Mouse (Mus musculus) stomach, embryonic 14.5 days (tissue): ENCODE results near the gene Vkorc1. TPM values are rescaled to one million over a fixed set of nuclear protein-coding genes. Genes with fewer than 3 reads are reported as not detected.
A peak's percentile ranks its signal among the peaks of the same experiment; 100 is the strongest.
"Not testable (repeated sequence)": the region's sequence is repeated elsewhere in the genome, so short reads cannot be mapped to it uniquely, and the experiment has no call there.

Experiments used
- ATAC-seq: fragments of 200-750 bp; cut with Nextera tagmentation; 2 replicates; pipeline ENCODE4 v1.8.0; 2017; ENCODE audit warnings: low read depth, moderate TSS enrichment; ENCODE audit not compliant: insufficient number of reproducible peaks, insufficient read depth, low FRiP score
- H3K27ac ChIP-seq: fragments of 300-500 bp; sonication (generic); 2 replicates; pipeline ENCODE4 v1.5.1; 2014; ENCODE audit warnings: mild to moderate bottlenecking, low read length, moderate library complexity, mixed read lengths
- H3K27me3 ChIP-seq: fragments of 300-500 bp; sonication (generic); 2 replicates; pipeline ENCODE4 v1.6.1; 2014; ENCODE audit warnings: low read length, control low read depth, mixed read lengths; ENCODE audit not compliant: control insufficient read depth, insufficient read depth
- H3K36me3 ChIP-seq: fragments of 300-500 bp; sonication (generic); 2 replicates; pipeline ENCODE4 v1.6.1; 2014; ENCODE audit warnings: mild to moderate bottlenecking, control low read depth, low read length, moderate library complexity, mixed read lengths; ENCODE audit not compliant: control insufficient read depth, insufficient read depth
- H3K4me1 ChIP-seq: fragments of 300-500 bp; sonication (generic); 2 replicates; pipeline ENCODE4 v1.6.1; 2014; ENCODE audit warnings: low read length, control low read depth, mixed read lengths; ENCODE audit not compliant: control insufficient read depth, insufficient read depth
- H3K4me2 ChIP-seq: fragments of 300-500 bp; sonication (generic); replicated peaks from 2 replicates; pipeline ENCODE4 v1.6.1; 2014; ENCODE audit warnings: low read depth, low read length, control low read depth
- H3K4me3 ChIP-seq: fragments of 300-500 bp; sonication (generic); 2 replicates; pipeline ENCODE4 v1.5.1; 2014; ENCODE audit warnings: low read depth, low read length, control low read depth
- H3K9ac ChIP-seq: fragments of 300-500 bp; sonication (generic); replicated peaks from 2 replicates; pipeline ENCODE4 v1.6.1; 2014; ENCODE audit warnings: low read depth, mild to moderate bottlenecking, control low read depth, low read length, moderate library complexity, mixed read lengths
- H3K9me3 ChIP-seq: fragments of 300-500 bp; sonication (generic); 2 replicates; pipeline ENCODE4 v1.6.1; 2016; ENCODE audit warnings: low read depth, low read length, control low read depth; ENCODE audit not compliant: control insufficient read depth
- WGBS: fragments of 180-500 bp; shearing (Covaris S2); extraction: QIAGEN DNeasy Blood & Tissue Kit; methylation state at CpG from one replicate; pipeline ENCODE4 v1.1.7; 2014; 5-methylcytosine and 5-hydroxymethylcytosine counted together
- polyA plus RNA-seq: library from polyadenylated mRNA; unstranded; fragments of >200 nt; fragmentation: Nextera tagmentation; extraction: Ambion mirVana; gene quantifications from 2 replicates; pipeline ENCODE4 v1.2.1, GENCODE M21; 2014

Vkorc1 gene
- polyA plus RNA-seq, 1 experiment from 2014 or later, result 184 TPM

DNA sequence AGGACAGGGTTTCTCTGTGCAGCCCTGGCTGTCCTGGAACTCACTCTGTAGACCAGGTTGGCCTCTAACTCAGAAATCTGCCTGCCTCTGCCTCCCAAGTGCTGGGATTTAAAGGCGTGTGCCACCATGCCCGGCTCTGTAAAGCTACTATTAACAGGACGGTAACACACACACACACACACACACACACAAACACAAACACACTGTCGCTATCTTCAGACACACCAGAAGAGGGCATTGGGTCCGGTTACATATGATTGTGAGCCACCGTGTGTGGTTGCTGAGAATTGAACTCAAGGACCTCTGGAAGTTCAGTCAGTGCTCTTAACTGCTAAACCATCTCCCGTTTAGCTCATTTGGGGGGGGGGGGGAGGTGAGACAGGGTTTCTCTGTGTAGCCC lies 474 bp upstream of the Vkorc1 start:
- not testable (repeated sequence) for H3K27me3 ChIP-seq, ATAC-seq, H3K9ac ChIP-seq, H3K9me3 ChIP-seq, H3K4me1 ChIP-seq, H3K27ac ChIP-seq
- Histone ChIP-seq H3K4me3 (peak overlapping the region; percentile 67; the same call in 1 of the 2 replicates), H3K36me3 (peaks cover 17% of the 10 kb centered on the region; the same call in 1 of the 2 replicates), H3K4me2 (peak overlapping the region; percentile 75; the same call in 1 of the 2 replicates)
- WGBS, result 71% methylated on average over 7 of the region's 7 CpGs

DNA sequence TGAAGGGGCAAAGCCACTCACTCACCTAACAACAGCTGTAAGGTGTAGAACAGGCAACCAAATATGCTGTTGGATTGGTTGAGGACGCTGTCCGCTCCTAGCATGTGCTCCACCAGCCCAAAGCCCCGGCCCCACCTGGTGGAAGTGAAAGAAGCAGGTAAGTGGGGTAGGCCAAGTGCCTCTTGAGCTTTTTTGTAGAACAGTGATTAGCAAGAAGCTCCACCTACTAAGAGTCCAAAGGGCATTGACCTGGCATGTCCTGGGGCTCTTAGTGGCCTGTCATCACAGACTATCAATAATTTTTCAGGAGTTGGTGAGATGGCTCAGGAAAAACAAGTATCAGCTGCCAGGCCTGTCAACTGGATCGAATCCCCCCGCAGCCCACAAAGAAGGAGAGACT lies 937 bp downstream of the Vkorc1 start:
- H3K27ac ChIP-seq, result no peak overlapping the region
- no peaks in the 10 kb centered on the region for H3K27me3 ChIP-seq
- peaks cover 17% of the 10 kb centered on the region; the same call in 1 of the 2 replicates for H3K36me3 ChIP-seq
- 60% methylated on average over 5 of the region's 5 CpGs for WGBS
- peak overlapping the region; percentile 46 for H3K9ac ChIP-seq
- H3K9me3 ChIP-seq, result no peaks in the 10 kb centered on the region
- H3K4me2 ChIP-seq, result peak overlapping the region; percentile 75
- H3K4me1 ChIP-seq, result peaks cover 6% of the 10 kb centered on the region
- ATAC-seq, result no peak
- H3K4me3 ChIP-seq, result peak overlapping the region; percentile 67

GRCm38 (mm10) chr7:127890798-127891197 lies 4.6 kb downstream of the Vkorc1 start, which contains the start of gene Prss53:
TSS of gene Prss53 (minus strand) at chr7:127890970.
- Histone ChIP-seq H3K36me3 (peaks cover 40% of the 10 kb centered on the region), H3K9me3 (no peaks in the 10 kb centered on the region), H3K9ac (no peak within 1 kb of the TSS), H3K4me1 (peaks cover 6% of the 10 kb centered on the region), H3K27me3 (no peaks in the 10 kb centered on the region), H3K4me3 (no peak within 1 kb of the TSS), H3K4me2 (no peak within 1 kb of the TSS), H3K27ac (no peak within 1 kb of the TSS)
- WGBS, result 23% methylated on average over 4 of the region's 4 CpGs
- no peak for ATAC-seq

DNA sequence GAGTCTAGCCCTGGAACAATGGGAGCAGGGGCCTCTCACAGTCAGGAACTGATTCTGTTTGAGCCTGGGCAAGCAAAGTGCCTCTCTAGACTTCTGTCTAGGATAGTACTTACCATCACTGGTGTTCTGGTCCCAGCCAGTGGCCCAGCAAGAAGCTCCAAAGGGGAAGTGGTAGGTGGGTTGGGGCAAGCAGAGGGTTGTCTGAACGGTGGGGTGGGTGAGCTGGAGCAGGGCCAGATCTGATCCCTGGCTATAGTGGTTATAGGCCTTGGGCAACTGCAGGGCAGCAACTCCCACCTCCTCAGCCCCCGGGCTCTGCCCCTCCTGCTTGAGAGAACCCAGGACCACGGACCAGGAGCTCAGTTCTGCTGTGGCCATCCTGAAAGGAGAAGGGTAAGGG lies 6.6 kb downstream of the Vkorc1 start:
- H3K9ac ChIP-seq, result no peak overlapping the region
- no peak overlapping the region for H3K27ac ChIP-seq
- H3K4me3 ChIP-seq, result no peak overlapping the region
- peaks cover under 1% of the 10 kb centered on the region; the same call in 1 of the 2 replicates for H3K4me1 ChIP-seq
- no peak overlapping the region for H3K4me2 ChIP-seq
- H3K36me3 ChIP-seq, result peaks cover 55% of the 10 kb centered on the region
- WGBS, result 72% methylated on average over 3 of the region's 3 CpGs
- ATAC-seq, result no peak
- H3K27me3 ChIP-seq, result no peaks in the 10 kb centered on the region
- H3K9me3 ChIP-seq, result no peaks in the 10 kb centered on the region

DNA sequence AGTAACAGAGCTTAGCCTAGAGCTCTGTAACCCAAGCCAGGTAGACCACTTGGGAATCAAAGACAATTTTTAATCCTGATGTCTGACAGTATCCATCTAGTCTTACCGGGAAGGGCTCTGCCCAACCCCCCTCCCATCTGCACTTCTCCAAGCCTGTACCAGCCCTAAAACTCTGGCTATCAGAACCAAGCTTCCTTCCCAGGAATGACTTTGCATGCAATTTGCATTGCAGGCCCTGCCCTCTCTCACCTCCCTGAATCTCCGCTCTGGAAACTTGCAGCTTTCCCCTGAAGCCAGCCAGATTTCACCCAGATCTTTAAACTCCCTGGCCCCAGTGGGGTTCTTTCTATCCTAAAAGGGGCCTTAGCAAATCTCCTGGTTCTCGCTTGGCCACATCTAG lies 7.6 kb downstream of the Vkorc1 start:
- Histone ChIP-seq H3K4me1 (peaks cover 4% of the 10 kb centered on the region; the same call in 1 of the 2 replicates), H3K9me3 (no peaks in the 10 kb centered on the region), H3K4me3 (no peak overlapping the region), H3K36me3 (peaks cover 60% of the 10 kb centered on the region), H3K27me3 (no peaks in the 10 kb centered on the region), H3K4me2 (no peak overlapping the region), H3K27ac (no peak overlapping the region), H3K9ac (no peak overlapping the region)
- 82% methylated on average over 3 of the region's 3 CpGs for WGBS
- no peak for ATAC-seq

DNA sequence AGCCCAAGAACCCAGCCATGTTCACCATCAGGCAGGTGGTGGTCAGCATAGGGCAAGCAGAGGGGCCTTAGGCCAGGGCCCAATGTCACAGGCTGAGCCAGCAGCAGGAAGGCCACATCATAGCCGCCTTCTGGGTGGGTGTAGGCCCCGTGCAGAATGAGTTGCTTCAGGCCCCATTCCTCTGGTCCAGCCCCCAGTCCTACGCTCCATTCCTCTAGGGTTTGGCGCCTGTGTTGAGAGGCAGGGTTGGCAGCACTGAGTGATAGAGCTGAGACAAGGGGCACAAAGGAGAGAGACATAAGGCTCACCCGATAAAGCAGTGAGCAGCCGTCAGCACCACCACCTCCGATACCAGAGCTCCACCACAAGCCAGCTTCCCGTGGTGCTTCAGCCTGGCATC lies 8.2 kb downstream of the Vkorc1 start:
- no peak overlapping the region for H3K9ac ChIP-seq

GRCm38 (mm10) chr7:127886551-127886950 lies 8.9 kb downstream of the Vkorc1 start:
- Histone ChIP-seq H3K27me3 (no peaks in the 10 kb centered on the region), H3K4me1 (peaks cover 4% of the 10 kb centered on the region; the same call in 1 of the 2 replicates), H3K36me3 (peaks cover 63% of the 10 kb centered on the region), H3K4me3 (no peak overlapping the region), H3K9ac (no peak overlapping the region), H3K9me3 (no peaks in the 10 kb centered on the region), H3K4me2 (no peak overlapping the region), H3K27ac (no peak overlapping the region)
- no peak for ATAC-seq
- 87% methylated on average over 6 of the region's 6 CpGs for WGBS

More for the DNA sequence above, 8.2 kb downstream of the Vkorc1 start:
- WGBS, result 85% methylated on average over 8 of the region's 8 CpGs
- H3K4me1 ChIP-seq, result peaks cover 4% of the 10 kb centered on the region; the same call in 1 of the 2 replicates
- H3K4me2 ChIP-seq, result no peak overlapping the region
- ATAC-seq, result no peak
- H3K9me3 ChIP-seq, result no peaks in the 10 kb centered on the region
- H3K27ac ChIP-seq, result no peak overlapping the region
- H3K36me3 ChIP-seq, result peaks cover 59% of the 10 kb centered on the region
- H3K4me3 ChIP-seq, result no peak overlapping the region
- H3K27me3 ChIP-seq, result no peaks in the 10 kb centered on the region

- Histone ChIP-seq H3K27ac (no peak overlapping the region), H3K4me2 (no peak overlapping the region), H3K4me1 (peaks cover 4% of the 10 kb centered on the region; the same call in 1 of the 2 replicates), H3K27me3 (no peaks in the 10 kb centered on the region), H3K36me3 (peaks cover 67% of the 10 kb centered on the region), H3K9me3 (no peaks in the 10 kb centered on the region), H3K4me3 (no peak overlapping the region), H3K9ac (no peak overlapping the region)
- 64% methylated on average over 6 of the region's 6 CpGs for WGBS
- ATAC-seq, result no peak
Observed at GRCm38 (mm10) chr7:127885951-127886350, 9.5 kb downstream of the Vkorc1 start.

DNA sequence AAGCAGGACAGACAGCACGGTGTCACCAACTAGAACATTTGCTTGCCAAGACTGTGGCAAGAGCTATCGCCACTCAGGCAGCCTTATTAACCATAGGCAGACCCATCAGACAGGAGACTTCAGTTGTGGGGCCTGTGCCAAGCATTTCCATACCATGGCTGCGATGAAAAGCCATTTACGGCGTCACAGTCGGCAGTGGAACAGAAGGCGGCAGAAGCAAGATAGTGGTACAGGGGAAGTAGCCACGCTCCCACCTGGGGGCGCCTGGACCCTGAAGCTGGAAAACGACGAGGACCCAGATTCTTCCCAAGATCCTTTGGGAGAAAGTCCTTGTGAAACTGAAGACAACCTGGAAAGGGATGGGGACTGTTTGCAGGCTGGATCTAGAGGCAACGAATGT lies 15.0 kb downstream of the Vkorc1 start:
- 83% methylated on average over 12 of the region's 12 CpGs for whole genome bisulfite sequencing
- Histone ChIP-seq H3K4me2 (no peak overlapping the region), H3K4me1 (peaks cover 11% of the 10 kb centered on the region; the same call in 1 of the 2 replicates), H3K9me3 (no peaks in the 10 kb centered on the region), H3K36me3 (peaks cover 70% of the 10 kb centered on the region), H3K9ac (no peak overlapping the region), H3K4me3 (no peak overlapping the region), H3K27me3 (no peaks in the 10 kb centered on the region), H3K27ac (no peak overlapping the region)
- no peak for ATAC-seq
